ENCODE assay signal across 23 mouse cellular contexts in genomic region chr7:52024050-52024626, GRCm38 (mm10). TPM values are rescaled to one million over a fixed set of nuclear protein-coding genes. Genes with fewer than 3 reads are reported as not detected.
"Had no signal": no experiment of that assay in that cellular context is flagged by ENCODE, and none has a peak within 500 bp of the region (broad histone marks: within the 10 kb centered on the region; RNA-seq: fewer than 3 reads in every experiment).

No protein-coding gene starts in this region.

- H3K27me3 ChIP-seq: neural tube, embryonic 15.5 days; stomach, embryonic 15.5 days had no signal

- H3K9ac ChIP-seq: neural tube, embryonic 15.5 days; stomach, embryonic 15.5 days had no signal

- H3K4me2 ChIP-seq: neural tube, embryonic 15.5 days; stomach, embryonic 15.5 days had no signal

- H3K4me1 ChIP-seq: neural tube, embryonic 15.5 days; stomach, embryonic 15.5 days had no signal

- H3K4me3 ChIP-seq: neural tube, embryonic 15.5 days; stomach, embryonic 15.5 days had no signal

- DNase-seq: retina, postnatal 1 day; right cerebral cortex, adult 18-20 months; right cerebral cortex, postnatal 14 days; right cerebral cortex, postnatal 25 days; right cerebral cortex, postnatal 4 days; spleen, adult 18-20 months; thymus, adult 18-20 months; thymus, adult 2 months; thymus, postnatal 14 days; thymus, postnatal 25 days; thymus, postnatal 36 days; thymus, postnatal 4 days had no signal

- H3K36me3 ChIP-seq: neural tube, embryonic 15.5 days; stomach, embryonic 15.5 days had no signal

- H3K9me3 ChIP-seq: neural tube, embryonic 15.5 days; stomach, embryonic 15.5 days had no signal

- H3K27ac ChIP-seq: neural tube, embryonic 15.5 days; stomach, embryonic 15.5 days; stomach, postnatal 0 days had no signal

RNA-seq across cellular contexts. Expression of gene 1700015G11Rik, which starts 8.6 kb away (rescaled TPM):
- total RNA-seq: neutrophil, adult 5-6 weeks had no signal
- polyA plus RNA-seq: neural tube, embryonic 14.5 days; neural tube, embryonic 15.5 days; small intestine, adult 2 months; spleen, adult 2 months; stomach, embryonic 14.5 days; stomach, embryonic 15.5 days; stomach, embryonic 16.5 days; stomach, postnatal 0 days; thymus, adult 2 months; thymus, postnatal 0 days; urinary bladder, adult 2 months had no signal
